Mouse (Mus musculus) ovary, postnatal 14 days (tissue): ENCODE data around the gene Casz1.

Source experiments
- DNase-seq: peaks from one replicate; pipeline ENCODE4 v3.0.0; 2022; ENCODE audit warnings: low spot score

Casz1 gene

GRCm38 (mm10) chr4:148878984-148879610 lies 74.9 kb downstream of the Casz1 start:
- no peak for DNase-seq

DNA sequence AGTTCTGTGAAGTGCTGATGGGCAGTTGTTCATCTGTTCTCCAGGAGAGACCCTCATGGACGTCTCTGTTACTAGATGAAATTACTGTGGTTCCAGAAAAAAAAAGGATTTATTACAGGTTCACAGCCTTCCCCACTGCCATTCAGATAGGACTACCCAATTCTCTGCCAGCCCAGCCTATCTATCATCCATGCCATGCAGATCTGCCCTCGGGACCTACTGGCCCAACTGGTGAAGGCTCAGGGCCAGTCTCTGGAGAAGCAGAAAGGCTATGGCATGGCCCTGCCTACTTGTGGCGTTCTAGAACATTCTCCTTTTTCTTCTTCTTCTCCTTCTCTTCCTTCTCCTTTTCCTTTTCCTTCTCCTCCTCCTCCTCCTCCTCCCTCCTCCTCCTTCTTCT lies 75.4 kb downstream of the Casz1 start:
- DNase-seq = no peak

DNA sequence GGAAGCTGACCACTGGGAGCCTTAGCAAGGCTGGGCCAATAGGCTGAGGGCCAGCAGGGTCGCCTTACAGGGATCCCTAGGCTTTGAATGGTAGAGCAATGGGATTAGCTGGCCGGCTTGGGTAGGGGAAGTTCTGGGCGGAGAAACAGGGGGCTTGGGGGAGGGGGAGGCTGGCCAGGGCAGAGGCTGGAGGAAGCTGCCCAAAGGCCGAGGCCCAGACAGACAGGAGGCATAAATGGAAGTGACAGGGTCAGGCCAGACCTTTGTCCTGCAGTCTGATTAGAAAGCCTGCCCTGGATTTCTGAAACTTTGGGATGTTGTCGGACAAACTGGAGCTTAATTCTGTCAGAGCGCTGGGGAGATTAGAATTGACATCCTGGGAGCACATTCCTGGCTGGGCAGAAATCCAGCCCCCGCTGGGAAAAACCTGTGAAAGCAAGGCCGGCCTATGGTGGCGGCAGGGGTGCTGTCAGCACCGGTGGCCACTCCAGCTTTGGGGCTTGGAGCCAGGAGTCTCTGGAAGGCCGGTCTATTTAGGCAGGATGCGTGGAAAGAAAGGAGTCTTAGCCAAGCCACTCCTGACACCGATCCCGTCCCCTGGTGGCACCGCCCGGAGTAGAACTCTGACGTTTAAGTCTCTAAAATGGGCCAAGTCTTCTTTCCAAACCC lies 76.9 kb downstream of the Casz1 start:
- DNase-seq = no peak

DNA sequence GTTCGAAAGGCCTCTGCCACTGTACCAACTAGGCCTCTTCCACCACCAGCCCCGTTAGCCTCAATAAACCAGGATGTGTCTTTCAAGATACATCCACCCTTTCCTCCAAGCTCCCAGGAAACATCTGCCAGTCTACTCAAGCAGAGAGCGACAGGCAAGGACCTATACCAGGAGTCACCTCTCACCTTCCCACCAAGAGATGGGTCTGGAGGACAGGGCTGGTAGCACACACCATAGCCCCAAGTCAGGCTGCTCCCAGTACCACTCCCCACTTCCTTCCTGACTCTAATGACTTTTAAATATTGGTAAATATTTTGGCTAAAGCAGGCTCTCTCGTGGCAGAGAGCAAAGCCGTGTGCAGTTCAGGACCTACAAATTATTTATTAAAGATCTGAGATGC lies 77.6 kb downstream of the Casz1 start:
- DNase-seq = no peak

DNA sequence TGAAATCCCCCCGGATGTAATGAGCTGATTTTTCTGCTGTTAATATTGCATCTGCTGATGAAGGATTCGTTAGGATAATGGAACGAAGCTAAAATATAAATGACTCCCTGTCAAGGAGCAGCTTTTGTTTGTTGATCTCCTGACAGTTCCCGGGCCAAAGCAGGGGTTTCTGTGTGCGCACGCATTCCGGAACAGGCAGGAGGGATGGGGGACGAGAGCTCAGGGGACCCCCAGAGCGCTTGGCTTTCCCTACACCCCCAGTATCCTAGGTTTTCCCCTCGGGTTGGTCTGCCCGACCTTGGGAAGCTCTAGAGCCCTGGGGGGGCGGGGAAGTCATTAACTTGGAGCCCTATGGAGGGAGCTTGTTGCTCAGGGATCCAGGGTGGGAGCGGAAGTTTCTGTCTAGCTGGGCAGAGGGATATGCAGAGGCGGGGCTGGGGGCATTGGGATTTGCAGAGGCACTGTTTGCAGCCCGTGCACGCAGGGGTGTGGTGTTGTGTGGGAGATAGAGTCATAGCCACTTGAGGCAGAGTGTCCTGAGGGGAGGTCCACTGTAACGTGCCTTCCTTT lies 78.2 kb downstream of the Casz1 start:
- DNase-seq = no peak

- no peak for DNase-seq
Observed at GRCm38 (mm10) chr4:148884596-148884995, 80.4 kb downstream of the Casz1 start.

- no peak for DNase-seq
Observed at GRCm38 (mm10) chr4:148885401-148885800, 81.2 kb downstream of the Casz1 start.

- no peak for DNase-seq
Observed at GRCm38 (mm10) chr4:148885921-148886540, 81.8 kb downstream of the Casz1 start.

- no peak for DNase-seq
Observed at GRCm38 (mm10) chr4:148888229-148888628, 84.0 kb downstream of the Casz1 start.

DNA sequence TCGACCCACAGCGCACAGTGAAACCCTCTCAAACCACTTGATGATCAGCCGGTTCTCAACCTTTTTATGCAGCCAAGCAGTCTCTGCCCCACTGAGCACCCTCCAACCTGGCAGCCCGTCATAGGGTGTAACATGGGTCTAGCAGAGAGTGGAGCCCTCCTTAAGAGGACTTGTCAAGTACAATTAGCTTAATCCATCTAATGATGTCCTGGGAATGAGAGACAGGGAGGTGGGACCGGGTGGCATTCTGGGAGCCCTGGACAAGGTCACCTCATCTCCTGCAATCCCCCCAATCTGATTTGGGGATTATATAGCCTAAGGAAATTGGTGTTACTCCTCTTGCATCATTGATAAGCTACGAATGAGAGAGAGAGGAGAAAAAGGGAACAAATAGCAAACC lies 84.8 kb downstream of the Casz1 start:
- no peak for DNase-seq

DNA sequence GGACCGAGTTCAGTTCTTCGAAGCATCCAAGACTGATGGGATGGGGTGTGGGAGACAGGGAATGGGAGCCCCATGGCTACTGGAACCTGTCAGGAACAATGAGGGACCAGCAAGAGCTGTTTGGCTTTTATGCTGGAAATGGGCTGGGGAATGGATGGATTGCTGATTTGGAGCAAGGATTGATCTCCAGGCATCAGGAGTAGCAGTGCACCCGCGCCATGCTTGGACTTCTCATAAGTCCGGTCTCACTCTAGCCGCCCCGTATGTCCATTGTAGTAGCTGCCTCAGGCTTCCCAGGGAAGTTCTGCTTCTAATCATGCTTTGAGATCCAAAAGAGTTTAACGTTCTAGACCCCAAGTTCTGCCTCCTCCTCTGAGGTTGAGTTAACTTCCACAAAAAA lies 86.2 kb downstream of the Casz1 start:
- DNase-seq = no peak

GRCm38 (mm10) chr4:148890892-148891838 lies 86.9 kb downstream of the Casz1 start:
- DNase-seq = no peak

- no peak for DNase-seq
Observed at GRCm38 (mm10) chr4:148896125-148896524, 91.9 kb downstream of the Casz1 start.

DNA sequence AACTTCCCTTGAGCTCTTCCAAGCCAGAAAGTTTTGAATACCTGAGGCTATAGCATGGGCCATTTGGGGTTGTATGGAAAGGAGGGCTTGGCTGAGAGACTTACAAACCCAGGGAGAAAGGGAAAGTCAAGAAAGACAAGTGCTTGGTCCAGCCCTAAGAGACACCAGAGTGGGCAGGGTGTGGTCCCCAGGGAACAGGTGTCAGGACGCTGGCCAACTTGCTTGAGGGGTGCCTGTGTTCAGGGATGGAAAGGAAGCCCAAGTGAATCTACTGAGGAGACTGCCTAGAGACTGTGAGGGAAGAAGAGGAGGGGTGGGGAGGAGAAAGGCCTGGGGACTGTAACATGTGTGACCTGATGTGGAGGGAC lies 95.7 kb downstream of the Casz1 start:
- no peak for DNase-seq

DNA sequence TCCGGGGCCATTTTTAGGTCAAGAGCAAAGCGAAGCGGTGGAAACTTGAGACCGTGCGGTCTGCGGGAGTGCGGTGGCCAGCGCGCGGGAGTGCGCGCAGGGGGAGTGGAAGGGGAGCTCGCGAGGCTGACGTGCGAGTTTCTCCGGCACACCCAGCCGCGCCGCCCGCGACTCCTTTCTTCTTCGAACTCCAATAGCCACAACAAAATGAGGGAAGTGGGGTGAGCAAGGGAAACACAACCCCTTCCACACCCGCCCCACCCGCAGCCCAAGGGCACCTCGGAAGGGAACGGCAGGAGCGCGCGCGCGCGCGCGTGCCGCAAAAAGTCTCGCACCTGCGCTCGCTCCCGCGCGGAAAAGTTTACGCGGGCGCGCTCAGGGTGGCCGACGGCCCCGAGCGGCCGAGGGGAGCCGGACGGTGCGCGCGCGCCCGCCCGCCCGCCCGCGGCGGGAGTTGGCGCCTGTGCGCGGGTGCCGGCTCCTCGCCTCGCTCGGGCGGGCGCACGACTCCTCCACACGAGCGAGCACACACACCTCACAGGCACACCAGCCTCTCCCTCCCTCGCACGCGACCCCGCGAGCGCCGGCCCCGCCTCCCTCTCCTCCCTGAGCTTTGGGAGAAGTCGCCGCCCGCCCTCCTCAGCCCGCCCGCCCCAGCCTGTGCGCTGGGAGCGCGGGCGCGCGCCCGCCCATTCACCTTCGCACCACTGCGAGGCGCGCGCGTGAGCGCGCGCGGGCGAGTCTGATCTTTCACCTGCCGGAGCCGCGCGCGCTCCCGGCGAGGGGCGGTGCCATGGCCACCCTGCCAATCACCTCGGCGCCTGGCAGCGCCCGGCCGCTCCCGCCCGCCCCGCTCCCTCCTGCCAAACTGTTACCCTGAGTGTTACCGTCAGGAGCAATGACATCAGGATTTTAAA lies 96.3 kb downstream of the Casz1 start:
- peak; percentile 55 for DNase-seq

GRCm38 (mm10) chr4:148901275-148902052 lies 97.2 kb downstream of the Casz1 start:
- DNase-seq = no peak

DNA sequence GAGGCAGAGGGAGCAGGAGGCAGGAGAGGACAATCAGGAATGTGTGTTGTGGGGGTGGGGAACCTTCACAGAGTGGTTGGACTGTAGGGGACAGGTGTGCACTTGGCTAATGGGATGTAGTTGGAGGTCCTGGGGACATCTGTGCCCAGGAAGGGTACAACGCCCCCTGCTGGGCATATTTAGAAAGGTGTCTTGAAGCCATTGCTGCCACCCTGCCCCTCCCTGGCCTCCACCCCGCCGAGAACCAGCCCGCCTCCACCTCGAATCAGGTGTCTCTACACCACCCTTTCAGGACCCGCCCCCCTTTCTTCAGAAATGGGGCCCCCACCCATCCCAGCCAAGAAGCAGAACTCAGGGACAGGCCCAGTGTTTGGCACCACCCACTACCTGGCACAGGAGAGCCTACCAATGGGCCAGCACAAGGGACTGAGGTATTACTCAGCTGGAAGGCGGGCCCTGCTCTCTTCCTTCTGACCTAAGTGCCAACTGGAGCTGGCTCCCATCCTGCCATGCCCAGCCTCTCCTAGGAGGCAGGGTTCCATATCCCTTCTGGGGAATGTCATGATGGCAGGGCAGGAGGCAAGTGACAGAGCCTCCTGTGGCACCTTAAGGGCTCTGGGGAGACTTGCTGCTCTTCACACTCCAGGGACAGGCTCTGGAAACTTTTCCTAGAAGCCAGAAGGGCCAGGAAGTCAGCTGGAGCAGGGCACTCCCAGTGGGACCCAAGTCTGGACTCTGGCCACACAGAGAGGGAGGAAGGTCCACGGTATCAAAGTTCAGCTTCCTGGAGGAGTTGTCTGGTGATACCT lies 98.9 kb downstream of the Casz1 start:
- DNase-seq = peak; percentile 38

- DNase-seq = no peak
Observed at GRCm38 (mm10) chr4:148905295-148905694, 101.1 kb downstream of the Casz1 start.

DNA sequence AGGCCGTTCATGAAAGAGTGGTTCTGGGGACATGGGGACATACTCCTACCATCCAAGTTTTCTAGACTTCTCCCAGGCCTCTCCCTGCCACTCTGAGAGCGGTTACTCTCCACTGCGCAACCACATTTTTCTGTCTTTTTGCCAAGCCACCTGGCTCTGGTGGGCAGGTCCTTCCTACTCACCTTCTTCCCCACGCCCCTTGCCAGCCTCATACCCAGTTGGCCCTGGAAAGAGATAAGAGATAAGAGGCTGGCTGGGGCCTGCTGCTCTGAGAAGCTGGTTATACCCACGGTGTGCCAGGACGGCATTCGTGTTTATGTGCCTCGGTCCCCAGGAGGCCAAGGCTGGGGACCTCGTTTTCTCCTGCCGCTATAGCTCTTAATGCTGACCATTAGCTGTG lies 102.6 kb downstream of the Casz1 start:
- DNase-seq = no peak
